Mouse (Mus musculus) liver, adult 2 months (tissue): ENCODE data around the gene Dlg2.

Experiments
- CTCF ChIP-seq: fragments of 200-500 bp; IDR thresholded peaks from 2 replicates; pipeline ENCODE4 v1.5.1; 2011; ENCODE audit warnings: low read depth, low read length, control low read depth
- POLR2A ChIP-seq: fragments of 200-500 bp; IDR thresholded peaks from 2 replicates; pipeline ENCODE4 v1.6.1; 2011; ENCODE audit warnings: low read length, control low read depth; ENCODE audit not compliant: insufficient read depth; ENCODE audit errors: extremely low read depth

DNA sequence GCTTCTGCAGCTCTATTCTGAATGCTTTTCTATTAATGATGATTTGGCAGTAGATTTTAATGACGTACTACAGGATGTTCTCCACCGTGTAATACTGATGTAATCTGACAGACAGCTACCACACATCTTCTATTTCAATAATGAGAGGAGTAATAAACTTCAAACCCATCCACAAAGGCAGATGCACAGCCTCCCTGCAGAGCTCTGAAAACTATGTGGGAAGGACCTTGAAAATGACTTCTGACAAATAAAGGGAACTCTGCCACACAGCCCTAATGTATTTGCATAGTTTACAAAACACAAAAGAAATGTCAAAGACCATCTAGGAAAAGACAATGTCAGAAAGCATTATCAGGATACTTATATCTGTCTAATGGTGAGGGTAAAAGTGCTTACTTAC, 1334.3 kb downstream of the Dlg2 start:
- TF ChIP-seq CTCF: no peak
- TF ChIP-seq POLR2A: no peak
